Mouse (Mus musculus): Measurements from ENCODE around the gene Sept14.

DNA sequence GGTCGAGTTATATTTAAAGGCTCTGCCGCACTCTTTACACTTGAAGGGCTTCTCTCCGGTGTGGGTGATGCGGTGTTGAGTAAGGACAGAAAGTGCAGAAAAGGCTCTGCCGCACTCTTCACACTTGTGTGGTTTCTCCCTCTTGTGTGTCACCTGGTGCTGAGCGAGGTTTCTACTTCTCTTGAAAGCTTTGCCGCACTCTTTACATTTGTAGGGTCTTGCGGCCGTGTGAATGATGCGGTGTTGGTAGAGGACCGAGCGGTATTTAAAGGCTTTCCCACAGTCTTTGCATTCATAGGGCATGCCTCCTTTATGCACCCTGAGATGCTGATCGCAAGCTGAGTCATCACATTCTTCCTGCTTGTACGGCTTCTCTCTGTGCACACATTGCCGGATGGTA is 50.4 kb downstream of the Sept14 start:
- TF ChIP-seq HCFC1 (IDR thresholded peaks at IDR 0.05; ENCODE audit: borderline replicate concordance, insufficient read depth, low read length): no peak
- TF ChIP-seq MAFK (IDR thresholded peaks at IDR 0.05; ENCODE audit: insufficient read depth, low read depth, low read length): 0 out of 2 replicates have a peak, but pooled peaks have one; percentile 22
